Mouse (Mus musculus): ENCODE data around the gene Hoxd10. TPM values are rescaled to one million over a fixed set of nuclear protein-coding genes. Genes with fewer than 3 reads are reported as not detected.

Gene Hoxd10
- polyA plus RNA-seq, 1 experiment from 2014 or later = not detected

GRCm38 (mm10) chr2:74675666-74676282 is 15.9 kb upstream of the Hoxd10 start:
- no peaks in the 10 kb centered on the region for H3K36me3 ChIP-seq (replicated peaks)
- no peak overlapping the region for H3K27ac ChIP-seq (replicated peaks)
- 4% methylated on average over 24 of the region's 24 CpGs for WGBS (ENCODE audit: insufficient replicate concordance)
- H3K4me1 ChIP-seq (replicated peaks) = no peaks in the 10 kb centered on the region
- H3K9me3 ChIP-seq (replicated peaks) = no peaks in the 10 kb centered on the region
- no peak for ATAC-seq (ENCODE audit: insufficient read depth)
- H3K4me3 ChIP-seq (replicated peaks) = no peak overlapping the region
- no peak overlapping the region for H3K9ac ChIP-seq
- H3K4me2 ChIP-seq = no peak overlapping the region
- peaks cover 100% of the 10 kb centered on the region for H3K27me3 ChIP-seq

DNA sequence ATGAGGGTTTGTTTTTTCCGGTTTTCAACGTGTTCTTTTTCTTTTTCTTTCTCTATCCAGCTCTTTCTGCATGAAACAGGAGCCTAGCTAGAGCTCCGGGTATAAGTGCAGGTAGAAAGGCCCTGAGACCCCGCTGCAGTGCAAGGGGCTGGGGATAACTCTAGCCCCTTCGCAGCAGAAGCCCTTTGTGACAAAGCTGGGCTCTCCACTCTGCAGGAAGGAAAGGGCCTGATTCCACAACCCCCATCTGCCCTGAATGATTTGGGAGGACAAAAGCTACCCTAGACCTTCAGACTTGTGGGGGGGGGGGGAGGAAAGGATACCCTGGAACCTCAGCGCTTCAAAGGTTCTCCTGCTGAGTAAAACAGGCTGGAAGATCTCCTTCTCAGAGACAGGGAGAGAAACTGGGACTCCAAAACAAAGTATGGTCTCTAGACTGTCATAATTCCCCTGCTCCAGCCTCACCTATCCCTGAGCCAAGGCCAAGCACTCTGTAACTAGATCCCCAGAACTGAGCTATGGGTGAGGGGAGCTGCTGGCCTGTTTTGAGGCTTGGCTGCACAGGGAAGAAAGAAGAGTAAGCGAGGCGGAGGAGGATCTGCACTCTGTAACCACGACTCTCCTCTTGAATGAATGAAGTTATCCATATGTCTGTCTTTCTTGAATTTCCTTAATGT is 15.2 kb upstream of the Hoxd10 start:
- peaks cover 100% of the 10 kb centered on the region for H3K27me3 ChIP-seq
- no peak overlapping the region for H3K27ac ChIP-seq (replicated peaks)
- H3K4me3 ChIP-seq (replicated peaks) = no peak overlapping the region
- H3K36me3 ChIP-seq (replicated peaks) = no peaks in the 10 kb centered on the region
- H3K9me3 ChIP-seq (replicated peaks) = no peaks in the 10 kb centered on the region
- WGBS (ENCODE audit: insufficient replicate concordance) = 3% methylated on average over 9 of the region's 9 CpGs
- no peak overlapping the region for H3K4me2 ChIP-seq
- no peak for ATAC-seq (ENCODE audit: insufficient read depth)
- H3K9ac ChIP-seq = no peak overlapping the region
- H3K4me1 ChIP-seq (replicated peaks) = no peaks in the 10 kb centered on the region

- no peak overlapping the region for H3K9ac ChIP-seq
- no peak overlapping the region for H3K4me3 ChIP-seq (replicated peaks)
- H3K27me3 ChIP-seq = peaks cover 100% of the 10 kb centered on the region
- no peak overlapping the region for H3K27ac ChIP-seq (replicated peaks)
- H3K4me1 ChIP-seq (replicated peaks) = peaks cover 3% of the 10 kb centered on the region
- ATAC-seq (ENCODE audit: insufficient read depth) = no peak
- H3K9me3 ChIP-seq (replicated peaks) = no peaks in the 10 kb centered on the region
- H3K4me2 ChIP-seq = no peak overlapping the region
- 8% methylated on average over 2 of the region's 2 CpGs for WGBS (ENCODE audit: insufficient replicate concordance)
- H3K36me3 ChIP-seq (replicated peaks) = no peaks in the 10 kb centered on the region
These were observed 14.6 kb upstream of the Hoxd10 start for GRCm38 (mm10) chr2:74677106-74677505.

DNA sequence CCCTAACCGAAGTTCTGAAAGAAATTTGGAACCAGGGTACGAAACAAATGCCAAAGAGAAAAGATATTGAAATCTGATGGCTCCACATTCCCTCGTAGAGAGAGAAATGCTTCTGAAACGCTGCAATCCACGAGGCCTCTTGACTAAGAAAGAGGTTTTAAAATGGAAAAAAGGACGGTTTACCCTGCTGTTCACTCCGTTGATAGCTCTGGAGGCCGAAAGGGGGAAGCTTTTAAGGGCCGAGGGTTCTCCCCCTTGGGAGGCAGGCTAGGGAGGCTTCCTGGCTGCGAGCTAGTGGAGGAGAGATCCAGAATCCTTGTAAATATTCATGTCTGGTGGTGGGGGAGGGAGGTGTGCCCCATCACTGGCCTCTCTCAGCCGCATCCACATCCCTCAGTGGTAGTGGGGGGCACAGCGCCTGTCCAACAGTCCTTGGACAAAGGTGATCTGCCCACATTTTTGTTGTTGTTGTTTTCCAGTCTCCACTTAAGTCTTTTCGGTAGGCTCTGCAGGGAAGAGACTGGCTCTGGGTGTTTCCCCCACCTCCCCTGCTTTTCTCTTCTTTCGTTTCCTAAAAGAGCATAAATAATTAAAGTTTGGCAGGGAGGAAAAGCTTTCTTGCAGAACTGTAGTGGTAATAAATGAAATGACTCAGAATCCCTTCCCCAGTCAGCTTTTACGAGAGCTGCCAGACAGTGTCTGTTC is 12.7 kb upstream of the Hoxd10 start, which contains the start of gene Hoxd11:
TSS of gene Hoxd11 (plus strand) at position 667 of the 705 bp plus-strand sequence.
- H3K27me3 ChIP-seq = peaks cover 100% of the 10 kb centered on the region
- no peak for ATAC-seq (ENCODE audit: insufficient read depth)

DNA sequence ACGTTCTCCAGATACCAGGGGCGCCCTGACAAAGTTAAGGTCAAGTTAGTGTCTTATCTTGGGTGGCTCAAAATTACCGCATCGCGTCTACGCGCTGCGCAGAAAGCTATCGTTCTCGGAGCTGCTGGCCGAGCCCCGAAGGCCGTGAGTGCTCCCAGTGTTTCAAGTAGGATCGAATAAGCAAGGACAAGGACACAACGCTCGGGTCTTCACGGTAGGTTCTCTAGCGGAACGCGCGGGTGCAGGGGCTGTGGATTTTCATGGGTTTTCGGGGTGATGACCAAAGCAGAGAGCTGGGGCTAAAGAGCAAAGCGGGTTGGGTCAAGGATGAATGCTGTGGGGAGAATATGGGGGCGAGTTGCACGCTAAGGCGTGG is 12.1 kb upstream of the Hoxd10 start:
- peaks cover 100% of the 10 kb centered on the region for H3K27me3 ChIP-seq
- no peak overlapping the region for H3K9ac ChIP-seq
- no peak overlapping the region for H3K4me3 ChIP-seq (replicated peaks)
- no peak overlapping the region for H3K4me2 ChIP-seq
- H3K4me1 ChIP-seq (replicated peaks) = peaks cover 9% of the 10 kb centered on the region
- H3K36me3 ChIP-seq (replicated peaks) = no peaks in the 10 kb centered on the region
- H3K9me3 ChIP-seq (replicated peaks) = no peaks in the 10 kb centered on the region
- no peak overlapping the region for H3K27ac ChIP-seq (replicated peaks)
- WGBS (ENCODE audit: insufficient replicate concordance) = under 1% methylated on average over 26 of the region's 26 CpGs
- ATAC-seq (ENCODE audit: insufficient read depth) = no peak

More for the DNA sequence above, 12.7 kb upstream of the Hoxd10 start, which contains the start of gene Hoxd11:
- WGBS (ENCODE audit: insufficient replicate concordance) = 3% methylated on average over 15 of the region's 15 CpGs
- Histone ChIP-seq H3K9me3 (replicated peaks) (no peaks in the 10 kb centered on the region), H3K4me2 (no peak within 1 kb of the TSS), H3K27ac (replicated peaks) (no peak within 1 kb of the TSS), H3K4me1 (replicated peaks) (peaks cover 9% of the 10 kb centered on the region), H3K9ac (no peak within 1 kb of the TSS), H3K36me3 (replicated peaks) (no peaks in the 10 kb centered on the region), H3K4me3 (replicated peaks) (no peak within 1 kb of the TSS)

GRCm38 (mm10) chr2:74679980-74680379 is 11.7 kb upstream of the Hoxd10 start:
- WGBS (ENCODE audit: insufficient replicate concordance) = 1% methylated on average over 23 of the region's 23 CpGs
- Histone ChIP-seq H3K4me2 (no peak overlapping the region), H3K4me3 (replicated peaks) (no peak overlapping the region), H3K9ac (no peak overlapping the region), H3K4me1 (replicated peaks) (peaks cover 9% of the 10 kb centered on the region), H3K27me3 (peaks cover 100% of the 10 kb centered on the region), H3K36me3 (replicated peaks) (no peaks in the 10 kb centered on the region), H3K27ac (replicated peaks) (no peak overlapping the region), H3K9me3 (replicated peaks) (no peaks in the 10 kb centered on the region)
- no peak for ATAC-seq (ENCODE audit: insufficient read depth)

- 2% methylated on average over 21 of the region's 21 CpGs for WGBS (ENCODE audit: insufficient replicate concordance)
- no peak for ATAC-seq (ENCODE audit: insufficient read depth)
- Histone ChIP-seq H3K4me1 (replicated peaks) (peaks cover 9% of the 10 kb centered on the region), H3K4me3 (replicated peaks) (no peak overlapping the region), H3K36me3 (replicated peaks) (no peaks in the 10 kb centered on the region), H3K9me3 (replicated peaks) (no peaks in the 10 kb centered on the region), H3K27ac (replicated peaks) (no peak overlapping the region), H3K27me3 (peaks cover 100% of the 10 kb centered on the region), H3K4me2 (no peak overlapping the region), H3K9ac (no peak overlapping the region)
These were observed 10.9 kb upstream of the Hoxd10 start for GRCm38 (mm10) chr2:74680561-74681398.

GRCm38 (mm10) chr2:74681594-74682531 is 9.9 kb upstream of the Hoxd10 start:
- 2% methylated on average over 75 of the region's 78 CpGs for WGBS (ENCODE audit: insufficient replicate concordance)
- Histone ChIP-seq H3K36me3 (replicated peaks) (no peaks in the 10 kb centered on the region), H3K27ac (replicated peaks) (no peak overlapping the region), H3K4me1 (replicated peaks) (peaks cover 9% of the 10 kb centered on the region), H3K4me3 (replicated peaks) (no peak overlapping the region; the same call in 1 of the 2 replicates), H3K9ac (no peak overlapping the region), H3K27me3 (peaks cover 99% of the 10 kb centered on the region), H3K4me2 (peak overlapping the region; percentile 25; the same call in 1 of the 2 replicates), H3K9me3 (replicated peaks) (no peaks in the 10 kb centered on the region)
- no peak for ATAC-seq (ENCODE audit: insufficient read depth)

- Histone ChIP-seq H3K4me2 (peak overlapping the region; percentile 25), H3K27ac (replicated peaks) (no peak overlapping the region), H3K4me3 (replicated peaks) (no peak overlapping the region), H3K4me1 (replicated peaks) (peaks cover 9% of the 10 kb centered on the region), H3K9me3 (replicated peaks) (no peaks in the 10 kb centered on the region), H3K27me3 (peaks cover 99% of the 10 kb centered on the region), H3K36me3 (replicated peaks) (no peaks in the 10 kb centered on the region), H3K9ac (no peak overlapping the region)
- no peak for ATAC-seq (ENCODE audit: insufficient read depth)
- WGBS (ENCODE audit: insufficient replicate concordance) = 1% methylated on average over 50 of the region's 51 CpGs
These were observed 8.9 kb upstream of the Hoxd10 start for GRCm38 (mm10) chr2:74682796-74683195.

DNA sequence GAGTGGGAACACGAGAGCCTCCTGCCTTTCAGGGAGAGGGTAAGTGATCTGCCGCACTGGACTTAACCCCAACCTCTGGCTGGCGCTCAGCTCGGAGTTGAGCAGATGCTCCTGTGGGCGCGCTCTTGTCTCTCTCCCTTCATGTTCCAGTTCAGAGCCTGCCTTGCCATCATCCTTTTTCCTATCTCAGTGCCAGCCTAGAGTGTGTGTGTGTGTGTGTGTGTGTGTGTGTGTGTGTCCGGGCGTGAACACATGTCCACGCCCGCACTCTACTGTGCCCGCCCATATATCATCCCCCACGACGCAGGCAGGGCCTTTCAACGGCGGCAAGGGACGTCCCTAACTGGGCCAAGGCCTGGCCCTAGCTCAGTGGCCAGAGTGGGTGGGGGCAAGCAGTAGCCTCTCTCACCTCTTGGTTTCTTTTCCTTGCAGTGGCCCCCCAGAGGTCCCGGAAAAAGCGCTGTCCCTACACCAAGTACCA is 8.2 kb upstream of the Hoxd10 start:
- no peak for ATAC-seq (ENCODE audit: insufficient read depth)

More for the DNA sequence above, 8.2 kb upstream of the Hoxd10 start:
- H3K9me3 ChIP-seq (replicated peaks) = no peaks in the 10 kb centered on the region
- H3K9ac ChIP-seq = no peak overlapping the region
- H3K27ac ChIP-seq (replicated peaks) = no peak overlapping the region
- peaks cover 9% of the 10 kb centered on the region for H3K4me1 ChIP-seq (replicated peaks)
- H3K27me3 ChIP-seq = peaks cover 99% of the 10 kb centered on the region
- 2% methylated on average over 18 of the region's 18 CpGs for WGBS (ENCODE audit: insufficient replicate concordance)
- H3K4me2 ChIP-seq = no peak overlapping the region
- H3K4me3 ChIP-seq (replicated peaks) = no peak overlapping the region
- H3K36me3 ChIP-seq (replicated peaks) = no peaks in the 10 kb centered on the region
